Mouse (Mus musculus): ENCODE measurements around the gene Arid3c.
"Not testable (repeated sequence)": the region's sequence is repeated elsewhere in the genome, so short reads cannot be mapped to it uniquely, and the experiment has no call there.

DNA sequence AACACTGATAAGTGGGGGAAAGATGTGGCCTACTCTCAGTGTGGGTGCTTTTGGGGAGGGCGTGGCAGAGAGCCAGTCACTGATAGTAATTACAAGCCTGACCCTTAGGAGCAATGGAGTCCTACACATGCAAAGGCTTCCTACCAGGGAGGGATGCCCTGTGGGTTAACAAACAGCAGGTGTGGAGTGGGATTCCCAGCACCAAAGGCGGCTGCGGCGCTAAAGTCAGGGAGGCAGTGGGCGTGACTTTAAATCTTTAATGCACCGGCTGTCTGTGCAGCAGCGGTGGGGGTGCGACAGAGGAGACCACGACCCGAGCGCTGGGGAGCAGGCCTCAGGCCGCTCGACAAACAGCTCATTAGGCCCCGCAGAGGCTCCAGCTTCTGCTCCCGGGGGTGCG, 42.0 kb upstream of the Arid3c start:
- TF ChIP-seq BHLHE40 (IDR thresholded peaks at IDR 0.05; ENCODE audit: low read depth, low read length); CTCF (conservative IDR thresholded peaks at IDR 0.05 in 1 of 2, IDR thresholded peaks at IDR 0.05 in 1 of 2; ENCODE audit: low read depth in 2 of 2, low read length in 2 of 2); POLR2A (IDR thresholded peaks at IDR 0.05; ENCODE audit: low read depth, low read length); EP300 (IDR thresholded peaks at IDR 0.05; ENCODE audit: low read length); JUND (conservative IDR thresholded peaks at IDR 0.05; ENCODE audit: low read depth, low read length); RAD21 (IDR thresholded peaks at IDR 0.05; ENCODE audit: low read depth, low read length); USF2 (conservative IDR thresholded peaks at IDR 0.05; ENCODE audit: low read depth, low read length): not testable (repeated sequence)

Data from CH12.LX (cell line).